11 mouse cellular contexts compared by ENCODE assay signal in genomic region chr1:133252801-133253531, GRCm38 (mm10). TPM values are rescaled to one million over a fixed set of nuclear protein-coding genes. Genes with fewer than 3 reads are reported as not detected.
DNase-seq lines count a peak whose midpoint lies in the region; ATAC-seq and TF ChIP-seq lines count a peak whose summit lies in the region.
"Had no signal": no experiment of that assay in that cellular context is flagged by ENCODE, and none has a peak within 500 bp of the region (broad histone marks: within the 10 kb centered on the region; RNA-seq: fewer than 3 reads in every experiment).

No protein-coding gene starts in this region.

- H3K4me2 ChIP-seq in hindbrain, postnatal 0 days (ENCODE audit: low read depth, low read length) = no peak overlapping the region
- no peak overlapping the region for H3K4me2 ChIP-seq in hindbrain, embryonic 11.5 days (replicated peaks; ENCODE audit: low read depth, low read length)
- no peak overlapping the region for H3K4me2 ChIP-seq in embryonic facial prominence, embryonic 12.5 days (replicated peaks)
- H3K4me2 ChIP-seq in heart, postnatal 0 days (ENCODE audit: low read depth, low read length) = no peak overlapping the region
- no peak overlapping the region for H3K4me2 ChIP-seq in neural tube, embryonic 15.5 days

- peaks cover 38% of the 10 kb centered on the region for H3K4me1 ChIP-seq in hindbrain, postnatal 0 days (ENCODE audit: insufficient read depth, low read length)
- H3K4me1 ChIP-seq in hindbrain, embryonic 11.5 days (replicated peaks; ENCODE audit: control insufficient read depth, insufficient read depth, low read length) = peaks cover 17% of the 10 kb centered on the region; the same call in 1 of the 2 replicates
- H3K4me1 ChIP-seq in embryonic facial prominence, embryonic 12.5 days = peaks cover 49% of the 10 kb centered on the region
- peaks cover 48% of the 10 kb centered on the region for H3K4me1 ChIP-seq in heart, postnatal 0 days (ENCODE audit: control insufficient read depth, insufficient read depth)
- H3K4me1 ChIP-seq in neural tube, embryonic 15.5 days = peaks cover 66% of the 10 kb centered on the region

- H3K27me3 ChIP-seq in hindbrain, postnatal 0 days (ENCODE audit: insufficient read depth, low read length) = no peaks in the 10 kb centered on the region
- H3K27me3 ChIP-seq in hindbrain, embryonic 11.5 days (ENCODE audit: control insufficient read depth, insufficient read depth, low read length) = no peaks in the 10 kb centered on the region
- H3K27me3 ChIP-seq in embryonic facial prominence, embryonic 12.5 days = no peaks in the 10 kb centered on the region
- H3K27me3 ChIP-seq in heart, postnatal 0 days (ENCODE audit: control insufficient read depth, insufficient read depth, low read length) = no peaks in the 10 kb centered on the region
- H3K27me3 ChIP-seq in neural tube, embryonic 15.5 days (replicated peaks) = no peaks in the 10 kb centered on the region

- no peaks in the 10 kb centered on the region for H3K9me3 ChIP-seq in hindbrain, postnatal 0 days (ENCODE audit: low read length)
- H3K9me3 ChIP-seq in hindbrain, embryonic 11.5 days (ENCODE audit: control insufficient read depth, low read length) = no peaks in the 10 kb centered on the region
- no peaks in the 10 kb centered on the region for H3K9me3 ChIP-seq in embryonic facial prominence, embryonic 12.5 days
- H3K9me3 ChIP-seq in heart, postnatal 0 days (replicated peaks; ENCODE audit: control insufficient read depth, low read length) = no peaks in the 10 kb centered on the region
- H3K9me3 ChIP-seq in neural tube, embryonic 15.5 days (replicated peaks) = no peaks in the 10 kb centered on the region
- H3K9me3 ChIP-seq: megakaryocyte, embryonic 14.5 days had no signal

- H3K27ac ChIP-seq in hindbrain, postnatal 0 days = no peak overlapping the region
- H3K27ac ChIP-seq in hindbrain, embryonic 11.5 days (ENCODE audit: low read depth, low read length) = no peak overlapping the region
- 0 out of 2 replicates have a peak overlapping the region, but pooled peaks have one; percentile 37 for H3K27ac ChIP-seq in embryonic facial prominence, embryonic 12.5 days
- peak overlapping the region; percentile 43 for H3K27ac ChIP-seq in heart, postnatal 0 days (ENCODE audit: low read depth)
- H3K27ac ChIP-seq in neural tube, embryonic 15.5 days (replicated peaks) = 0 out of 2 replicates have a peak overlapping the region, but pooled peaks have one; percentile 13

- TF ChIP-seq EP300 in heart, postnatal 0 days (IDR thresholded peaks at IDR 0.05; ENCODE audit: low read depth) = no peak

- no peak overlapping the region for H3K4me3 ChIP-seq in hindbrain, postnatal 0 days (ENCODE audit: low read length)
- no peak overlapping the region for H3K4me3 ChIP-seq in hindbrain, embryonic 11.5 days (ENCODE audit: low read depth, low read length)
- H3K4me3 ChIP-seq in embryonic facial prominence, embryonic 12.5 days = no peak overlapping the region
- no peak overlapping the region for H3K4me3 ChIP-seq in heart, postnatal 0 days (ENCODE audit: low read depth, low read length)
- no peak overlapping the region for H3K4me3 ChIP-seq in neural tube, embryonic 15.5 days (replicated peaks)
- H3K4me3 ChIP-seq: megakaryocyte, embryonic 14.5 days had no signal

- peak; percentile 39; the same call in 1 of the 2 replicates for TF ChIP-seq CTCF in hindbrain, postnatal 0 days (IDR thresholded peaks at IDR 0.05; ENCODE audit: low read depth)
- TF ChIP-seq CTCF in heart, postnatal 0 days (IDR thresholded peaks at IDR 0.05; ENCODE audit: low read depth) = no peak

- WGBS in hindbrain, postnatal 0 days = 51% methylated on average over 10 of the region's 10 CpGs
- WGBS in hindbrain, embryonic 11.5 days = 48% methylated on average over 10 of the region's 10 CpGs
- WGBS in embryonic facial prominence, embryonic 12.5 days = 36% methylated on average over 10 of the region's 10 CpGs
- 48% methylated on average over 10 of the region's 10 CpGs for WGBS in heart, postnatal 0 days
- 62% methylated on average over 10 of the region's 10 CpGs for WGBS in neural tube, embryonic 15.5 days

- H3K9ac ChIP-seq in hindbrain, postnatal 0 days (replicated peaks; ENCODE audit: low read length) = no peak overlapping the region
- H3K9ac ChIP-seq in hindbrain, embryonic 11.5 days (ENCODE audit: low read depth, low read length) = no peak overlapping the region
- no peak overlapping the region for H3K9ac ChIP-seq in embryonic facial prominence, embryonic 12.5 days
- H3K9ac ChIP-seq in heart, postnatal 0 days (replicated peaks; ENCODE audit: low read depth, low read length) = no peak overlapping the region
- no peak overlapping the region for H3K9ac ChIP-seq in neural tube, embryonic 15.5 days (replicated peaks)

- ATAC-seq in hindbrain, postnatal 0 days = no peak
- no peak for ATAC-seq in hindbrain, embryonic 11.5 days (ENCODE audit: low FRiP score)
- no peak for ATAC-seq in embryonic facial prominence, embryonic 12.5 days (ENCODE audit: insufficient number of reproducible peaks, insufficient read depth, low FRiP score, low TSS enrichment)
- ATAC-seq in heart, postnatal 0 days (ENCODE audit: insufficient read depth, low read depth) = no peak
- ATAC-seq in neural tube, embryonic 15.5 days (ENCODE audit: low FRiP score) = no peak

- H3K36me3 ChIP-seq in hindbrain, postnatal 0 days (ENCODE audit: insufficient read depth, low read length) = no peaks in the 10 kb centered on the region
- no peaks in the 10 kb centered on the region for H3K36me3 ChIP-seq in hindbrain, embryonic 11.5 days (ENCODE audit: control insufficient read depth, insufficient read depth, low read length)
- no peaks in the 10 kb centered on the region for H3K36me3 ChIP-seq in embryonic facial prominence, embryonic 12.5 days
- H3K36me3 ChIP-seq in heart, postnatal 0 days (replicated peaks; ENCODE audit: control insufficient read depth, insufficient read depth, low read length) = no peaks in the 10 kb centered on the region
- H3K36me3 ChIP-seq in neural tube, embryonic 15.5 days = no peaks in the 10 kb centered on the region

- no peak for DNase-seq in hindbrain, postnatal 0 days (ENCODE audit: low spot score)
- DNase-seq in hindbrain, embryonic 11.5 days (ENCODE audit: low spot score) = no peak
- DNase-seq in heart, postnatal 0 days (ENCODE audit: low spot score) = no peak
- DNase-seq in urinary bladder, postnatal 25 days (ENCODE audit: low spot score) = no peak
- no peak for DNase-seq in right cerebral cortex, postnatal 36 days (ENCODE audit: low spot score in 2 of 2)
- no peak for DNase-seq in cerebellum, adult 9-11 months
- DNase-seq: gastrocnemius, postnatal 25 days; layer of hippocampus, postnatal 36 days had no signal

RNA-seq across cellular contexts. Expression of gene Golt1a, which starts 56.6 kb away (rescaled TPM):
- total RNA-seq in hindbrain, postnatal 0 days (2014; rRNA removed) = not detected in 2 replicates
- polyA plus RNA-seq in hindbrain, postnatal 0 days (2015; fragmentation: Nextera tagmentation; extraction: Ambion mirVana) = 0.08 TPM in 1 of 2 replicates, not detected in the other
- not detected in 2 replicates for polyA plus RNA-seq in hindbrain, embryonic 11.5 days (2014; fragmentation: Nextera tagmentation; extraction: Ambion mirVana)
- polyA plus RNA-seq in embryonic facial prominence, embryonic 12.5 days (2016; fragmentation: Nextera tagmentation; extraction: Ambion mirVana) = not detected in 2 replicates
- not detected in 2 replicates for total RNA-seq in heart, postnatal 0 days (2014; rRNA removed; ENCODE audit: low replicate concordance)
- polyA plus RNA-seq in heart, postnatal 0 days (2015; fragmentation: Nextera tagmentation; extraction: Ambion mirVana) = not detected in 2 replicates
- 0.43 TPM in 1 of 2 replicates, not detected in the other for polyA plus RNA-seq in neural tube, embryonic 15.5 days (2015; fragmentation: Nextera tagmentation; extraction: Ambion mirVana)
- total RNA-seq: gastrocnemius, postnatal 25 days; layer of hippocampus, postnatal 36 days had no signal

Comparison
In these comparisons a context has a peak if more than half of its experiments do, and no peak if none do; other contexts are left out.
1. H3K27ac ChIP-seq: peak in embryonic facial prominence, embryonic 12.5 days (single experiment), heart, postnatal 0 days (single experiment) and neural tube, embryonic 15.5 days (single experiment); none in hindbrain, postnatal 0 days (single experiment) and hindbrain, embryonic 11.5 days (single experiment).